Mouse (Mus musculus) liver, embryonic 11.5 days (tissue): ENCODE measurements at regions not wholly inside any gene's neighbourhood (a gene's known extent, or its start where the extent isn't known, plus 50 kb on each side); places are given as distances from the start of the nearest gene placed in this dataset.

Source experiments
- ATAC-seq: fragments of 200-750 bp; cut with Nextera tagmentation; replicated peaks from 2 replicates; pipeline ENCODE4 v1.8.0; 2017; ENCODE audit warnings: moderate number of reproducible peaks, mild to moderate bottlenecking, moderate TSS enrichment, moderate library complexity; ENCODE audit not compliant: low FRiP score
- DNase-seq: peaks from one replicate; pipeline ENCODE4 v3.0.0-alpha.2; 2017; ENCODE audit warnings: low spot score
- H3K27ac ChIP-seq: fragments of 300-500 bp; sonication (generic); 2 replicates; pipeline ENCODE4 v1.5.1; 2014; ENCODE audit warnings: mild to moderate bottlenecking, low read depth, low read length, control low read depth
- H3K27me3 ChIP-seq: fragments of 300-500 bp; sonication (generic); replicated peaks from 2 replicates; pipeline ENCODE4 v1.6.1; 2014; ENCODE audit warnings: low read length, mixed read lengths; ENCODE audit not compliant: control insufficient read depth, insufficient read depth
- H3K36me3 ChIP-seq: fragments of 300-500 bp; sonication (generic); 2 replicates; pipeline ENCODE4 v1.6.1; 2014; ENCODE audit warnings: mild to moderate bottlenecking, low read length, moderate library complexity, mixed read lengths; ENCODE audit not compliant: control insufficient read depth, insufficient read depth
- H3K4me1 ChIP-seq: fragments of 300-500 bp; sonication (generic); replicated peaks from 2 replicates; pipeline ENCODE4 v1.6.1; 2014; ENCODE audit warnings: low read length, mixed read lengths; ENCODE audit not compliant: control insufficient read depth, insufficient read depth
- H3K4me2 ChIP-seq: fragments of 300-500 bp; sonication (generic); 2 replicates; pipeline ENCODE4 v1.6.1; 2014; ENCODE audit warnings: mild to moderate bottlenecking, control low read depth, moderate library complexity
- H3K4me3 ChIP-seq: fragments of 300-500 bp; sonication (generic); 2 replicates; pipeline ENCODE4 v1.5.1; 2014; ENCODE audit warnings: low read depth, low read length, control low read depth
- H3K9ac ChIP-seq: fragments of 300-500 bp; sonication (generic); 2 replicates; pipeline ENCODE4 v1.6.1; 2014; ENCODE audit warnings: low read depth, low read length, control low read depth
- H3K9me3 ChIP-seq: fragments of 300-500 bp; sonication (generic); 2 replicates; pipeline ENCODE4 v1.6.1; 2016; ENCODE audit warnings: low read length, inconsistent platforms, mixed read lengths; ENCODE audit not compliant: control insufficient read depth
- WGBS: fragments of 180-500 bp; shearing (Covaris S2); extraction: QIAGEN DNeasy Blood & Tissue Kit; methylation state at CpG from one replicate; pipeline ENCODE4 v1.1.7; 2014; 5-methylcytosine and 5-hydroxymethylcytosine counted together

DNA sequence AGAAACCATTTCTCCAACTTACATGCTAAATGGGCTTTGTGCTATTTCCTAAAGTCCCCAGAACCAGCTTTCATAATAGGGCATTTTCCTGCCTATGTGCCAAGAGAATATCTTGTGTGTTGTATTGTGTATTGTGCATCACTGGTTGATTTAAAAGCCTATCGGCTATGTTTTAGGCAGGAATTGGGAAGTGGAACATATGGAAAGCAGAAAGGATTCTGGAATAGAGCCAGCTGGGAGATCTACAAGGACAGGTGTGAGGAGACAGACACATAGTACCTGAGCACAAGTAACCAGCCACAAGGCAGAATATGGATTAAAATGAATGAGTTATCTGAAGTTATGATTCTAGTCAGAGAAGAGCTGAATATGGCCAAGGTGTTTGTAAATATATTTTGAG is 236.0 kb downstream of the 1190002N15Rik start:
- Histone ChIP-seq H3K4me1 (no peaks in the 10 kb centered on the region), H3K27ac (no peak overlapping the region), H3K36me3 (no peaks in the 10 kb centered on the region), H3K4me2 (no peak overlapping the region), H3K4me3 (no peak overlapping the region), H3K9me3 (no peaks in the 10 kb centered on the region), H3K9ac (no peak overlapping the region), H3K27me3 (no peaks in the 10 kb centered on the region)
- 71% methylated on average over 1 of the region's 1 CpGs for WGBS
- ATAC-seq (no peak), DNase-seq (no peak)

GRCm38 (mm10) chr9:94295431-94295830 is 242.4 kb downstream of the 1190002N15Rik start:
- H3K27ac ChIP-seq: no peak overlapping the region
- 57% methylated on average over 6 of the region's 6 CpGs for WGBS
- H3K9me3 ChIP-seq: no peaks in the 10 kb centered on the region
- H3K4me1 ChIP-seq: no peaks in the 10 kb centered on the region
- ATAC-seq (no peak), DNase-seq (no peak)
- H3K4me2 ChIP-seq: no peak overlapping the region
- H3K4me3 ChIP-seq: no peak overlapping the region
- no peaks in the 10 kb centered on the region for H3K36me3 ChIP-seq
- no peaks in the 10 kb centered on the region for H3K27me3 ChIP-seq
- no peak overlapping the region for H3K9ac ChIP-seq

DNA sequence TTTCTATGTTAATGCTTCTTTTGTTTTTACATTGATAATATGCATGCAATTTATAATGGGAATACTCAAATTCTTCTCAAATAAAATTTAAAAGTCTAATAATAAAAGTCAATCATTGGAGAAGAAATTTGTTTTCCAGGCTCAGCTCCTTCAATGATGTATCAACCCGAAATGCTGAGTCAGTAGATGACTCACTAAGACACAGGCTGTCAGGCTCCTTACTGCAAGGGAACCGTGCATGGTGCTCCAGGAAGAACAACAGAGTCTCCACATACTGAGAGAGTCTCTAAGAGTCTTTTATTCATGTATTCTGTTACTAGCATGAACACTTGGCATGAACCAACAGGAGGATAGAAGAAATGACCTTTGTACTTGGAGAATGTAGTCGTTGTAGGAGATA is 245.7 kb downstream of the 1190002N15Rik start:
- WGBS: 61% methylated on average over 3 of the region's 3 CpGs
- Histone ChIP-seq H3K27ac (no peak overlapping the region), H3K4me2 (no peak overlapping the region), H3K36me3 (no peaks in the 10 kb centered on the region), H3K9ac (no peak overlapping the region), H3K9me3 (no peaks in the 10 kb centered on the region), H3K27me3 (no peaks in the 10 kb centered on the region), H3K4me3 (no peak overlapping the region), H3K4me1 (no peaks in the 10 kb centered on the region)
- DNase-seq: no peak
- ATAC-seq: no peak

DNA sequence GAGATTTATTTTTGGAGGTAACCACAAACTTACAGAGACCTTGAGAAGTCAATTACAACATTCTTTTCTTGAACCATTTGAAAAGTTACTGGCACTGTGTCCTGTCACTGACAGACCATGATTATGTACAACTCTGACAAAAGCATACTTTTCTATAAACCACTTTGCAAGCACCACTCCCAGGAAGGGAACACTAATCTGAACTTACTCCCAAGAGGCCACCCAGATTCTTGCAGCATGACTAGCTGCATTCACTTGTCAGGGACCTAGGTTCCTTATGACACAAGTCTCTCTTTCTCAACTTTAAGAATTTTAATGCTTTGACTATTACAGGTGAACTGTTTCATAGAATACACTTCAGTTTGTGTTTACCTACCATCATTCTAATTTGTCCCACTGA is 248.3 kb downstream of the 1190002N15Rik start:
- H3K9me3 ChIP-seq: no peaks in the 10 kb centered on the region
- no peak overlapping the region for H3K4me3 ChIP-seq
- no peak for DNase-seq
- no peak for ATAC-seq
- H3K27ac ChIP-seq: no peak overlapping the region
- no peak overlapping the region for H3K4me2 ChIP-seq
- no peaks in the 10 kb centered on the region for H3K27me3 ChIP-seq
- no peaks in the 10 kb centered on the region for H3K4me1 ChIP-seq
- H3K36me3 ChIP-seq: no peaks in the 10 kb centered on the region
- no peak overlapping the region for H3K9ac ChIP-seq

DNA sequence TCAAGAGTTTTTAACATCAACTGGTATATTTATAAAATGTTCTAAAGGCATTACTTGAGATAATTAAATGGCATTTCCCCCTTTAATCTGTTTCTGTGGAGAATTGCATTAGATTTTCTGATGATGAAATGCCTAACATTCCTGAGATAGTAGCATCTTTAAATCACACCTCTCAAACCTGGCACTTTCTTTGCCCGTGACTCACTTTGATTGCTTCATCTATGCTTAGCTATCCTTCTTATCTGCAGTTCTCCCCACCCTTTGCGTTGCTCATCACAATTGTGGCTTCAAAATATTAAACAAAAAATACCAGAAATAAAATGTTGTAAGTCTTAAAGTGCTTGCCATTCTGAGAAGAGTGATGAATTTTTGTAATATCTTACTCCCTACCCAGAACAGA is 250.3 kb downstream of the 1190002N15Rik start:
- DNase-seq (no peak), ATAC-seq (no peak)
- Histone ChIP-seq H3K36me3 (no peaks in the 10 kb centered on the region), H3K4me1 (no peaks in the 10 kb centered on the region), H3K4me2 (no peak overlapping the region), H3K9ac (no peak overlapping the region), H3K27me3 (no peaks in the 10 kb centered on the region), H3K9me3 (no peaks in the 10 kb centered on the region), H3K27ac (no peak overlapping the region), H3K4me3 (no peak overlapping the region)
- WGBS: 45% methylated on average over 2 of the region's 2 CpGs

DNA sequence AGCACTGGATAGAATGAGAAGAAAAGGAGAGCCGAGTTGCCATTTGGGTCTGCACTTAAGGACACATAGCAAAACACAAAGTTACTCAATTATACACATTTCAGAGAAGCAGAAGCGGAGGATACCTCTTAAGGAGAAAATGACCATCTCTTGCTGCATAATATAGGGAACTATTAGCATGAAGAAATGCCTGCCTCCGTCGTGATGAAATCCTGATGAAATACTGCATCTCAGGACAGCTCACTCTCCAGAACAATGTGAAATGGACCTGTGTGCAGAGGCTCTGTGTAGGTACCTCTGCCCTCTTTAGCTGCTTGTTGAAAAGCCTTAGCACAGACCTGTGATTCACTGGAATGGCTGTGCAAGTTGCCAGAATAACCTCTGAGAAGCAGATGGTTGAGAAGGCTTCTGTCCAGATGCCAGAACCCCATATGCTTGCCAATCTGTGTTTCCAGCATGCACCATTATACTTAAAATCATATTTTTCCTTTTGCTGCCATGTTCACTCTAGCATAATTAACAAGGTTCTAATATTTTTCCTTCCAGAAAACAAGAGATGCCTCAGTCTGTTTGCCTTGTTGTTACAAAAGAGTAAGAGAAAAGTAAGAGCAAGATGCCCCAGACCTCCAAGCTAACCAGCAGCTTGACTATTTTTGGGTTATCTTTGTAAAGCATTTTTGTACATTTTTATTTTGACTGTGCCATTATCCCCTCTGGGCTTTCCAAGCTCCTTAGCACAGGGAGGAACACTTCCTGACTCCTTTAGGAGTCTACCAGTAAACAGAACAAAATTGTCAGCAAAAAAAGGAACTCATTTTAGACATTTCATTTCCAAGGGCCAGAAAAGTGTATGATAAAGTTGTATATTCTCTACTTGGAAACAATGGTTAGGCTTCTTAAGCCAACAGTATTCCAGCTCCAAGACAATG is 259.0 kb downstream of the 1190002N15Rik start:
- no peaks in the 10 kb centered on the region for H3K36me3 ChIP-seq
- no peak overlapping the region for H3K9ac ChIP-seq
- no peak overlapping the region for H3K4me3 ChIP-seq
- DNase-seq (no peak), ATAC-seq (no peak)
- H3K4me2 ChIP-seq: no peak overlapping the region
- 75% methylated on average over 4 of the region's 4 CpGs for WGBS
- no peaks in the 10 kb centered on the region for H3K9me3 ChIP-seq
- no peak overlapping the region for H3K27ac ChIP-seq
- no peaks in the 10 kb centered on the region for H3K27me3 ChIP-seq
- H3K4me1 ChIP-seq: no peaks in the 10 kb centered on the region

- no peak for DNase-seq
- Histone ChIP-seq H3K4me1 (no peaks in the 10 kb centered on the region), H3K27ac (no peak overlapping the region), H3K9ac (no peak overlapping the region), H3K4me3 (no peak overlapping the region), H3K4me2 (no peak overlapping the region), H3K36me3 (no peaks in the 10 kb centered on the region), H3K27me3 (no peaks in the 10 kb centered on the region), H3K9me3 (no peaks in the 10 kb centered on the region)
- ATAC-seq: no peak
- whole genome bisulfite sequencing: 83% methylated on average over 3 of the region's 3 CpGs
Measured at GRCm38 (mm10) chr9:94277096-94277495, 260.8 kb downstream of the 1190002N15Rik start.

DNA sequence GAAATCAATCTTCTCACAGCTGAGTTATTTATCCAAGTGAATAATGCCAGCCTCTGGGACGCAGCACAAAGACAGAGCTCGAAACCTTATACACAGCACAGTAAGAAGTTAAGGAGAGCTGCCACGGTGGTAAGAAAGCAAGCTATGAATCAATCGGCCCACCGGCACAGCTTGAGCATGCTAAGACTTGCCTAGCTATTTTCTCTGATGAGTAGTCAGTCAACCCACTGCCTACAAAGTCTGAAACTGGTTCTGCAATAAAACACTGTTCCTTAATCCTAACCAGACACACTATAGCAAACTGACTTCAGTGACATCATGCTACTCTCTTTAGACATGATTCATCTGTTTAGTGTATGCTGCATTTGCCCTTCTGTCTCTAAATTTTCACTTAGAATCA is 268.7 kb downstream of the 1190002N15Rik start:
- Histone ChIP-seq H3K27me3 (no peaks in the 10 kb centered on the region), H3K4me2 (no peak overlapping the region), H3K4me1 (no peaks in the 10 kb centered on the region), H3K9me3 (no peaks in the 10 kb centered on the region), H3K27ac (no peak overlapping the region), H3K4me3 (no peak overlapping the region), H3K36me3 (no peaks in the 10 kb centered on the region), H3K9ac (no peak overlapping the region)
- ATAC-seq (no peak), DNase-seq (no peak)
- WGBS: 79% methylated on average over 5 of the region's 5 CpGs

- no peaks in the 10 kb centered on the region for H3K4me1 ChIP-seq
- no peak overlapping the region for H3K4me3 ChIP-seq
- H3K4me2 ChIP-seq: no peak overlapping the region
- ATAC-seq (no peak), DNase-seq (no peak)
- H3K27me3 ChIP-seq: no peaks in the 10 kb centered on the region
- no peak overlapping the region for H3K27ac ChIP-seq
- H3K9me3 ChIP-seq: no peaks in the 10 kb centered on the region
- WGBS: 73% methylated on average over 1 of the region's 1 CpGs
- no peak overlapping the region for H3K9ac ChIP-seq
- no peaks in the 10 kb centered on the region for H3K36me3 ChIP-seq
Measured at GRCm38 (mm10) chr9:94267243-94267642, 270.6 kb downstream of the 1190002N15Rik start.
